Mouse (Mus musculus) adrenal gland, postnatal 4 days (tissue): ENCODE results near the gene Susd5. TPM values are rescaled to one million over a fixed set of nuclear protein-coding genes. Genes with fewer than 3 reads are reported as not detected.

Experiments
- DNase-seq, 2 experiments: peaks; one replicate each; pipeline ENCODE4 v3.0.0; 2021 to 2022; ENCODE audit warnings: low spot score in 2 of 2, mixed read lengths in 2 of 2
- long read RNA-seq, 2 experiments: library from polyadenylated mRNA; stranded (forward); transcript quantifications; one replicate each; pipeline ENCODE4 v2.0.0; 2021
- total RNA-seq, 2 experiments: library from RNA; stranded (reverse); gene quantifications; 2 replicates each; pipeline ENCODE4 v1.2.3; 2021

Gene Susd5
- total RNA-seq, result under 1 TPM; 0.67 to 0.76 TPM
- long read RNA-seq, experiment 1, full-length matches to known transcripts, result 1 of 2 reads
- long read RNA-seq, experiment 1, partial matches to known transcripts, result 1 of 2 reads
- long read RNA-seq, experiment 1, other reads (novel, unspliced or antisense), result 0 of 2 reads
- long read RNA-seq, experiment 2, full-length matches to known transcripts, result 1 of 1 reads
- long read RNA-seq, experiment 2, partial matches to known transcripts, result 0 of 1 reads
- long read RNA-seq, experiment 2, other reads (novel, unspliced or antisense), result 0 of 1 reads

DNA sequence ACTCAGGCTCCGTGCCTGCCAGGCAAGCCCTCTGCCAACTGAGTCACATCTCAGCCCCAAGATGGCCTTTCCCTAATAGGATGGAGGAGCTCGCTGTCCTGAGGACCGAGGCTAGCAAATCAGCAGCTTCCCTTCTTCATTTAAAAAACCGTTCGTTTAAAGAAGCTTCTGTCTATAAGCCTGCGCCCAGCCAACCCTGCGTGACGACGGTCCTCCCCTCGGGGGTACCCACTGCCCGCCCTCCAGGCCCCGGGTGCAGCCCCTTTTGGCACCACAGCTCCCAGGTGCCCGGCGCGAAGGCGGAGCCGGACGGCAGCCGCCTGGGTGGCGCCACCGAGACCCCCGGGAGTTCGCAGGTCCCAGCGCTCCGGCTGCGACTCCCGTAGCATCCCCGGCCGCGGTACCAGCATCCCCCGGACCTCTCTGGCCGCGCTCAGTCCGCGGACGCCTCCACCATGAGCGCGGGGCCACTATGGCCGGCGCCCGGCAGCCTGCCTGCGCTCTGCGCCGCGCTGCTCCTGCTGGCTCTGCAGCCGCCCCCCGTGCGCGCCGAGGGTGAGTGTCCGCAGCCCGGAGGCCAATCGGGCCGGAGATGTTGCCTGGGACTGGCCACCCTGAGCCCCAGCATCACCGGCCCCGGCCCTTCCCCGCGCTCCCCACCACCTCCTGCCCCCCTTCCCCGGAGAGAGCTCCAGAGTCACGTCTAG, at the start of gene Susd5:
Gene Susd5 (plus strand): TSS at position 51 of the 707 bp plus-strand sequence.
- DNase-seq, result no peak

DNA sequence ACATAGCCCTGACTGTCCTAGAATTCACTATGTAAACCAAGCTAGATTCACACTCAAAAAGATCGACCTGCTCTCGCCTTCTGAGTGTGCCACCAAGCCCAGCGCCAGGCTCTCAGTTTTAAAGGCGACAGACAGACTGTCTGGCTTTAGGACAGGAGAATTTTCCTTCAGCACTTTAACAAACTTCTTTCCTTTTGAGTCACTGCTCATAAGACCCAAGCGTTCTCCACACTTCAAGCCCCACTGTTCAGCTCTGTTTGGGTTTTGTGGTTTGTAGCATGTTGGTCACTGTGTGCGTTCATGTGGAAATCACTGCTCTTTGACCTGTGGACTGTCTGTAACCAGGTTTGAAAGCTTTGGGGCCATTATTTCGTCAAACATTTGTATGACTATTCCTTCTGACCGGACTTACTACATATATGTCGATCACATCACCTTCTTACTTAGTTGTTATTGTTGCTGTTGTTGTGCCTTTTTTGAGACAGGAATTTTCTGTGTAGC, 49.0 kb upstream of the Susd5 start:
- DNase-seq, result no peak

DNA sequence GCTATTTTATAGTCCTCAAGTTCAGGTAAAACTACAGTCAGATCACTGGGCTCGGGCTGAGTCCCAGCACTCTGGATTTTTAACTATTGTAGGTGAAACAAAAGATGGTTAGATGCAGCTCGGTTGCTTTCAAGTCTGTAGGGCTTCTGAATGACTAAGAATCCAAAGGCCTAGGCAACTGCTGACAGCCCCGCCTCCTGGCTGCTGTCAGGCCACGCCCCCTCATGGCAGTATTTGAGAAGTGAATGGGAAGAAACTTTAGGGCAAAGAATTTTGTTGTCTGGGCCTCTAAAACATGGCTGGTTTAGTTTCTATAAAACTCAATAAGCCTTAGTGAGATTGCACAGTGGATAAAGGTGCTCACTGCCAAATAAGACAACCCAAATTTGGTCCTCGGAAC, 47.4 kb upstream of the Susd5 start:
- DNase-seq, result no peak

DNA sequence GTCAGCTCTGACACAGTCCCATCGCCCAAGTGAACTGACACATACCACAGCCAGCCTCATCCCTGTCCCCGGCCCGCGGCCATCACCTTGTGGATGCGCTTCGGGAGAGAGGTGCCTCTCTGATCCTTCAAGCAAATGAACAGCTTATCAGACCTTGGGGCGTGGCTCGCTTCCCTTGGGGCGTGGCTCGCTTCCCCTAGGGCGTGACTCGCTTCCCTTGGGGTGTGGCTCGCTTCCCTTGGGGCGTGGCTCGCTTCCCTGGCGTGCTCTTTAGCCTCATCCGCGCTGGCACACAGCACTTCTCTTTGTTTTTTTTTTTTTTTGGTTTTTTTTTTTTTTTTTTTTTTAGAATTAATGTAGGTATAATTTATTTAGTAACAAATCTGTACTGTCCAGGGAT, 45.7 kb upstream of the Susd5 start:
- DNase-seq, result no peak

DNA sequence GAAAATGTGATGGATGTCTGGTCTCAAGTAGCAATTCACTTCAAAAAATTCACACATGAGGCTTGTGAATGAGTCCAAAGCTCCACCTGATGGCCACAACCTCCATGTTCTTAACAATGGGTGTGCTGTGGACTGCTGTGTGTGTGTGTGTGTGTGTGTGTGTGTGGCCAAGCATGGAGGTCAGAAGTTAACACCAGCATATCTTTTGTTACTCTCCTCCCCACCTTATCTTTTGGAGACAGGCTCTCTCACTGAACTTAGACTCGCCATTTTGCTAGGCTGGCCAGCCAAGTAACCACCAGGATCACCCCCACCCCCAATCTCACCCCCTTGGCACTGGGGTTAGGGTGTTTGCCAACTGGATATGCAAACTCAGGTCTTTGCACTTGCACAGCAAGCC, 42.9 kb upstream of the Susd5 start:
- no peak for DNase-seq

DNA sequence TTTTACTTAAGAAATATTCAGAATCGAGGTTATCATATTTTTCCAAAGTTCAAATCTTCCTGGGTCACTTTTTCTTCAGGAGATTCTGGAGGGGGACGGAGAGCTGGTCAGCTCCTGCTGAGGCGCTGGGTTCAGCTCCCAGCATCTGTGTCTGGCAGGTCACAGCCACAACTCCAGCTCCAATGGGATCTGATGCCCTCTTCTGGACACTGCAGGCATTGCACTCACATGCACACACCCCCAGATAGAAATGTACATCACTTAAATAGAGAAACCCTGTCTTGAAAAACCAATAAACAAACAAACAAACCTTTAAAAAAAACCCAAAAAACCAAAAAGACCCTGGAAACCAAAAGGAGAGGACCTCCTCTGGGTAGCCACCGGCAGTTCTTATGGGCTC, 41.2 kb upstream of the Susd5 start:
- DNase-seq, result no peak

DNA sequence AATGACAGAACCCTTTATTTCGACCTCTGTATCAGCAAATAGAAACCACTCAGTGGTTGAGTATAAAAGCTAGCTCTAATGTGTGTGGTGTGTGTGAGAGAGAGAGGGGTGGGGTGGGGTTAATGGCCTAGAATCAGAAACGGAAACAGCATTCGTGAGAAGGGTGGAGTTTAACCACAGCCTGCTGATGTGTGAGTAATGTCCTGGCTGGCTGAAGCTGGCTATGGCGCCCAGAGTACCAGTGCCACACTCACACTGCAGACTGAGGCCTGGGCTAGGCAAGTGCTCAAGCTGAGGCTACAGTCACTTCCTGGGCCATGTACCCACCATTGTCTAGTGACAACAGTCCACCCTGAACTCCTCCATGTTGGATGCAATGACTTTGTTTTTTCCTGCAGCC, 40.5 kb upstream of the Susd5 start:
- no peak for DNase-seq

DNA sequence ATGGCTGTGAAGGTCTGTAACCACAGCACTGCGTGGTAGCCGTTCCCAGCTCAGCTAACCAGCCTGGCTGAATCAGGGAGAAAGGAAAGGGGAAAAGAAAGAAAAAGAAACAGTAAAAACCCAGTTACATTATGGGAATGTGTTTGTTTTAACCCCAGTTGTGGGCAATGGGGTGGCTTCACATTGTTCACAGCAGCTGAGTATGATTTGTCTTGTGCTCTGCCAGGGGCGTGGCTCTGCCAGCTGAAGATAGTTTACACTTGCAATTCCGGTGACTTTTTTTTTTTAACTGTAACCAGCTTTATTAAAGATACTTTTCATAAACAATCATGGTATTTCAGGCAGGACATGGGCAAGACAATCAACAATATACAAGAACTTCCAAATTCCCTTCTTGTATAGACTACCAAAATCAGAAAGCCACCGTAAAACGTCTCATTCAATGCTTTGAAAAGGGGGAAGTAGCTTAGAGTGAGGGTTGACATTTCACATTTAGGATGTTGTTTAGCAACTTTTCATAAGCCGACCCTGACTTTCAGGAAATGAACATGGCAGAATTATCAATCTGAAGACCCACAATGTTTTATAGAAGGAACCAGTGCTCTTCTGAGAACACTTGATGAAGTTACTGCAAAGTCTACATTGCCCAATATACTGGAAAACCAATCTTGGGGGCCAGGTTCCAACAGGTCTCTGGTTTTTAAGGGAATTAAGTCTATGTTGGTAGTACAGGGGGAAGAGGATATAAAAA, 37.8 kb upstream of the Susd5 start:
- no peak for DNase-seq

DNA sequence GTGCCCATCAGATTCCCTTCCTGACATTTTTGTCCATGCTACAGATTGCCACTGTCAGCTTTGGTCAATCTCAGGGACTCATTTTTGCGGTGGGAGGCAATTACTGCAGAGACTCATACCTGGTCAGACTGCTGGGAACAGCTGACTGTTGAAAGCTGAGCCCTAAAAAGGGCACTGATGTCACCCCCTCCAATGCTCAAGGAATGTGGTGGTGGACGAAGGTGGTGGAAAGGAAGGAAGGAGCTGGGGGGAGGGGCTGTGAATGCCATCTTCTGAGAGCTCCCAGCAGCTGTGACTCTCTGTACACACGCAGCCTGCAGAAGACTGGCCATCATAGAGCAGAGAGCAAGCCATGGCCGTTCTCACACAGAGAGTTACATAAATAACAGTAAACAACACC, 34.8 kb upstream of the Susd5 start:
- no peak for DNase-seq

DNA sequence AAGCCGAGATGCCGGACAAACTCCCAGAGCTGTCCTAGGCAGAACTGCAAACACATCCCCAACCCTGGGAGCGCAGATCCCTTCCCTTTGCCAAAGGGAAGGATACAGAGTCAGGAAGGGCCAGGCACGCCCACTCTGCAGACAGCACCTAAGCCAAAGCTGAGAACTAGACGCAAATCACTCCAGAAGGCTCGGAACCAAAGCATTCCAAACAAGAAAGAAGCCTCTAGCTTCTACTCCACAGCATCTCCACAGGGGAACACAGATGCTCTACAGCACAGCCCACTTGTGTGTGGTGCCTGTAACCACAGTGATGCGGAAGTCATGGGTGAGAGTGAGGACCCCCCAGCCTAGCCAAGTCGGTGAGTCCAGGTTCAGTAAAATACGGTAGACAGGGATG, 31.8 kb upstream of the Susd5 start:
- DNase-seq, result no peak

DNA sequence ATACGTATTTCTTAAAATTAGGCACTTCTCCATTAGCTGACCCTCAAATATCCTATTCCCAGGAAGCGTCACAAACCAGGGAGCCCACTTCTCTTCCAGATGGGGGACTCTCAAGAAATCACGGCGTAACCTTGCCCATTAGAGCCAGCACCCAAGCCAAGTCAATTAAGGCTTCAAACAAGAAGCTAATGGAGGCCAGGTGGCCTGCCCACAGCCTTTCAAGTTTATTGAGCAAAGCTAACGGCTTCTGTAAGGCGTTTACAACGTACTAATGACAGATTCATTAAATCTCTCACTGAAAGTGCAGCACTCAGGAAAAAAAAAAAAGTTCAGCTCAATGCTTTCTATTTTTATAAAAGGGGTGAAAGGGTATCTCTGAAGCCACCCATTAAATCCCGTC, 31.1 kb upstream of the Susd5 start:
- no peak for DNase-seq

DNA sequence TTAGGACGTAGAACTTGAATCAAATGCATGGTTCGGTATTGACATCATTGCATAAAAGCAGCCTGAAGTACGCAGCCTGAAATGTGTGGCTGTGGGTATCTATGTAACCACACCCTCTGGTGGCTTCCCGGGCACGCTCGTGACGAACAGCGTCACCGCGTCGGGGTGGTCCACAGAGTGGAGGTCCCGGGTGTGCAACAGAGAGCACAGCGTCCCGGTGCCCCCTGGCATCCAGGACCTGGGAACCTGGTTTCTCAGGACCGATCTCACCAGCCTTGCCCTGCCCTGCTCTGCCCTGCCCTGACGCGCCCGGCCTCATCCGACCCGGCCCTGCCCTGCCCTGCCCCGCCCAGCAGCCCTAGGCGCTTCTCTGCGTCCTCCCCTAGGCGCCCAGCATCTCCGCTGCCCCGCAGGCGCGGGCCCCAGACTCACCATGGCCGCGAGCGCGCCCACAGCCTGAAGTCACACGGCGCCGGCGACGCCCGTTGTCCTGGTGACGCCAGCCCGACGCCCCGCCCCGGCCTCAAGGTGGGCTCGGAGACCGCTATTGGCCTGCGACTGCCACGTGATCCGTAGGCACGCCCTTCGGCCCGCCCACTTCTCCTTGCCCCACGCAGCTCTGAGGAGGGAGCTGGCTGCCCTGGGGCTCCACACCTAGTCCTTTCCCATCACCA, 30.5 kb upstream of the Susd5 start:
- DNase-seq, result peak; percentile 22 to 40

DNA sequence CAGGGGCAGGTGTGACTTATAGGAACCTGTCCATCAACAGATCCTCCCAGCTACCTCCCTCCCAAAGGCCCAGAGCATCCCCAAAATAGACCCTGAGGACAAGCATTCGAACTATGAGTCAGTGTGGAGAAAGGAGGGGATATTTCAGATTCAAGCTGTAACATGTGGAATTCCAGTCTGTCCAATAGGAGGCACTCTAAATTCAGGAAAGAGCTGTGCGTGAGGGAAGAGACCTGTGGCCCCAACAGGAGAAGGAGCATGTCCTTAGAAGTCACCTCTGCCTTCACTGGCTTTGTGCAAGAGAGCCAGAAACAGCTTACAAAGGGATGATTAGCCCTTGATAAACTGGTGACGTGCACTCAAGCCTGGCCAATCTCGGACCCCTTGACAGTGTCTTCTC, 16.0 kb upstream of the Susd5 start:
- DNase-seq, result no peak

DNA sequence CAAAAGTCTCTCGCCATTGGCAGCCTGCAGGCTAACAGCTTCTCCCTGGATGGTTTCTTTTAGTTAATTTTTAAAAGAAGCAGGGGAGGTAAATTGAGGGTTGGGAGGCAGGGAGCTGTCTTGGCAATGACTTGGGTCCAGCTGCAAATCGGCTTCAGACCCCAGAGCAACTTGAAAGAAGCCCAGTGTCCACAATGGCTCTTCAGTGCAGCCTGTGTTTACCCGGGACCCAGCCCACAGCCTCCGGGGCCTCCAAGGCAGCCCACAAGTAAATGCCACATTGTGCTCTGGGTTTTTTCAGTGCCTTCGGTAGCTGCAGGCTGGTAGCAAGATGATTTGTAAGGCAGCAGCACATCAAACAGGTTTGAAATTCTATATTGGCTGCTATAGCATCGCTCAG, 14.4 kb upstream of the Susd5 start:
- no peak for DNase-seq

DNA sequence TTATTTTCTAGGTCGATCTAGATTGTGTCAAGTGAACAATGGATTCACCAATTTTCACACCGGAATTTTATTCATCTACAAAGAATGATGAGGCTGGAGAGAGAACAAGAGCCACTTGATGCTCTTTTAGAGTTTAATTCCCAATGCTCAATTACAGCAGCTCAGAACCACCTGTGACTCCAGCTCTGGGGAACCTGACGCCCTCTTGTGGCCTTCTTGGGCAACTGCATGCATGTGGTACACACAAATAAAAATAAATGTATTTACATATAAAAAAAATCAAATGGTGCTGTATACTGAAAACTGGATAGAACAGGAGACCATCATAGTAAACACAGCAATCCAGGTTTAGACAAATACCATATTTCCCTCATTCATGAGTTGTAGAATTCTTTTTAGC, 12.5 kb upstream of the Susd5 start:
- no peak for DNase-seq

DNA sequence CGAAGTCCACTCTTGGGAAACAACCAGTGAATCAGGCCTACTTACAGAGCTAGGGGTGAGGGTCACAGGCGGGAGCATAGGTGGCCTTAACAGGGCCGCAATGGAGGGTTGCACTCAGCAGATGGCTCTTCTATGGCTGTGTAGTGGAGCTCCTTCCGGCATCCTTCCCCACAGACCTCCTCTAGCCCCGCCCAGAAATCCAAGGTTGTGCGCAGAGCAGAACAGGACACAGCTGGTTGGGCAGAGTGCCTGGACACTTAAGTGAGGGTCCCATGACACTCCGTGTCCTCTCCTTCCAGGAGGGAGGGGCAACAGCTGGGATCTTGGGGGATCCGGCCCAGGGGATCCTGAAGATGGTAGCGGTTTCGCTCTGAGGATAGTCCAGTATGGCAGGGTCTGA, 10.9 kb upstream of the Susd5 start, which contains the start of gene Fbxl2:
Gene Fbxl2 (minus strand): TSS at position 164 of the 400 bp plus-strand sequence.
- DNase-seq, result no peak

DNA sequence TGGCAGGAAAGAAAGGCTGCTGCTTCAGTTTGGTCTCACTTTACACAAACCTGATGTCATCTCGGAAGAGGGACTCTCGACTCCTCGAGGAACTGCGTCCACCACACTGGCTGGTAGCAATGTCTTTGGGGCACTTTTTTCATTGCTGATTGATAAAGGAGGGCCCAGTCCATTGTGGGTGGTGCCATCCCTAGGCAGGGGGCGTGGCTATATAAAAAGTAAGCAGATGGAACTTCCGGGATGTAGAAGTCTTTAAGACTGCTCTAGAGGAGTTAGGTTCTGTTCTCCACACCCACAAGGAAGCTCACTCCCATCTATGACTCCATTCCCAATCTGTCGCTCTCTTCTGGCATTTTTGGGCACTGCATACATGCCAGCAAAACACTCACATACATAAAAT, 10.3 kb upstream of the Susd5 start:
- DNase-seq, result no peak

DNA sequence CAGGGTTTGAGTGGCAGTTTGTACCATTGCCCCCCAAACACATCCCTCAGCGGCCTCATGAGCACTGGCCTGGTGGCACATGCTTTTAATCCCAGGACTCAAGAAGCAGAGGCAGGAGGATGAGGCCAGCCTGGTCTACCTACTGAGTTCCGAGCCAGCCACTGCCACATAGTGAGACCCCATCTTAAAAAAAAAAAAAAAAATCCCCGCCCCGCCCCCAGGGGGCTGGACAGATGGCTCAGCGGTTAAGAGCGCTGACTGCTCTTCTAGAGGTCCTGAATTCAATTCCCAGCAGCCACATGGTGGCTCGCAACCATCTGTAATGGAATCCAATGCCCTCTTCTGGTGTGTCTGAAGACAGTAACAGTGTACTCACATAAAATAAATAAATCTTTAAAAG, 6.8 kb upstream of the Susd5 start:
- DNase-seq, result no peak

DNA sequence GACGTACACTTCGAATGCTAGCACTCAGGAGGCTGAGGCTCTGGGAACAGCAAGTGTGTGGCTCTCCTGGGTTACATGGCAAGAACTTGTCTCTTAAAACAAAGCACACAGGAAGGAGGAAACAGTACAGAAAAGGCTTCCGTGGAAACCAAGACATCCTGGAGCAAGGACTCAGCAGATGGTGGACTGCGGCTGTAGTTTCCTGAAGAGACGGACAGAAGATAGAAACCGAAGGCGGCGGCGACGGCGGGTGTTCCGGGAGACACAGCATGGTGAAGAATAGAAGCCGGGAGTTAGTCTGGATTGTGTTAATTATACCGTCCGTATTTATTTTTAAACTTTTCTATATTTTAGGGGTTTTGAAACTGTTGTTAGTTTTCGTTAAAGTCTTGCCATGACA, 6.2 kb upstream of the Susd5 start:
- DNase-seq, result no peak

DNA sequence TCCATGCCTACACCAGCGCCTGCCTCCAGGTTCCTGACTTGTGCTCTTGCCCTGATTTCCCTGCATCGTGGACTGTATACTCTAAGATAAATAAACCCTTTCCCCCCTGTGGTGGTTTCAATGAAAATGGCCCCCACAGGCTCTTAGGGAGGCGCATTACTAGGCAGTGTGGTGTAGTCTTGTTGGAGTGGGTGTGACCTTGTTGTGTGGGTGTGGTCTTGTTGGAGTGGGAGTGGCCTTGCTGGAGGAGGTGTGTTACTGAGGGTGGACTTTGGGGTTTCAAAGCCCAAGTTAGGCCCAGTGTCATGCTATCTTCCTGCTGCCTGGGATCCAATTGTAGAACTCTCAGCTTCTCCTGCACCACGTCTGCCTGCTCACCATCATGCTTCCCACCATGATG, 4.9 kb upstream of the Susd5 start:
- no peak for DNase-seq

DNA sequence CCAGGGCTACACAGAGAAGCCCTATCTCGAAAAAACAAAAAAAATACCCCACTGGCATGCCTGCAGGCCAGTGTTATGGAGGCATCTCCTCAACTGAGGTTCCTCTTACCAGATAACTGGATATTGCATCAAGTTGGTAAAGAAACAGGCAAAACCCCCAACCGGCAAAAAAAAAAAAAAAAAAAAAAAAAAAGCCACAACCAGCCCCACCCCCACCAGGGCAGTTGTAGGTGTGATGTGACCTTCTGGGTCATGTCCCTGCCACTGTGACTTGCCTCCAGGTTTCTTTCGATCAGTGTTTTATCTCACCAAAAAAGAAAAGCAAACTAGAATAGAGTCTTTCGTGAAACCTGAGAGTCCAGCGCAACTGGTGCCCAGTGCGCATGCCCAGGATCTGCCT, 4.1 kb upstream of the Susd5 start:
- DNase-seq, result no peak
